Mouse (Mus musculus): ENCODE measurements around the gene Tradd.

- TF ChIP-seq CTCF (IDR thresholded peaks at IDR 0.05) (no peak), EP300 (IDR thresholded peaks at IDR 0.05) (no peak)
Measured at GRCm38 (mm10) chr8:105294776-105295175, 30.4 kb upstream of the Tradd start.

Measured in lung, postnatal 0 days (tissue).